In the genomic region with DNA sequence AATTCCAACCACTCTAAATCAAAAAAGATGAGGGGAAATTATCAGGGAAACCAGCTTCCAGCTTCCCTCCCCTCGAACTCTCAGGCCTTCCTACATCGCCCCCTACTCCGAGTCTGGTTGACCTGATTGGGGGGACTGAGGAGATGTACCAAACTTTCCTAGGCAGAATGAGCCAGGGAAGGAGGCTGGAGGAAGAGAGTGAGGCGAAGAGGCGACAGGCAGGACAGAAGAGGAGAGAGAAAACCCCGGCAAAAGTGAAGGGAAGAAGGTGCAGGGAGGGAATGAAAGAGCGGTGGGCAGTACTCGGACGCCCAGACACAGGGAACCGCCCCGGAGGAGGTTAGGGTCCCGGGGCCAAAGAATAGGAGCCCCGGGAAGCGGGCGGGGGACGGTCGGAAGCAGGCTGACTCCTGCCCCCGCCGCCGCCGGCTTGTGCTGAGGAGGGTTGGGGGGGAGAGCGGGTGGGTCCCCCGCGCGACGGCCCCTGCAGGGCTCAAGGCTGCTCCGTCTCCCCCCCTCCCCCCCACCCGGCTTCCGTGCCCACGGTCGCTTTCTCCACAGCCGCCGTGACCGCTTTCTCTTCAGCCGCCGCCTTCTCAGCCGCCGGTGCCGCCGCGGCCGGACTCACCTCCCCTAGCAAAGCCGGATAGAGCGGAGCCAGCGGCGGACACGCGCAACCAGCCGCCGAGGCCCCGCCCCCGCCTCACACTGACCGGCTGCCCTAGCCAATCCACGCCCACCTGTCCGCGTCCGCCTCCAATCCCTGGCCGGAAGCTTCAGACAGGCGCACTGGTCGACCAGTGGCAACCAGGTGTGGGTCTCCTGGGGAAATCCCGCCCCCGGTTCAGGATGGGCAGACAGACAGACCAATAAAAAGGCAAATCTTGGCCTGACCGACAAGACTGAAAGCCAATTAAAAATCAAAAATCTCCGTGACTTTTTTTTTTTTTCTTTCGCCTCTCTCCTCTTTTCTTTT, we compare ENCODE assay signal across 8 mouse cellular contexts. TPM values are rescaled to one million over a fixed set of nuclear protein-coding genes. Genes with fewer than 3 reads are reported as not detected.
DNase-seq lines count a peak whose midpoint lies in the region; ATAC-seq and TF ChIP-seq lines count a peak whose summit lies in the region.

A gene (minus strand): TSS at position 597 of the 976 bp plus-strand sequence.

- peak within 1 kb of the TSS; percentile 78 for H3K27ac ChIP-seq in MEL (ENCODE audit: control insufficient read depth, low read depth, low read length)
- H3K27ac ChIP-seq in cerebellum, adult 2 months (ENCODE audit: insufficient read depth, low read length) = no peak within 1 kb of the TSS
- peak within 1 kb of the TSS; percentile 82 for H3K27ac ChIP-seq in forebrain, postnatal 0 days (ENCODE audit: low read depth, low read length)
- peak within 1 kb of the TSS; percentile 88 for H3K27ac ChIP-seq in lung, embryonic 15.5 days

- H3K79me2 ChIP-seq in MEL (ENCODE audit: control insufficient read depth, insufficient read depth, low read length, poor library complexity) = peaks cover 31% of the 10 kb centered on the region

- H3K4me1 ChIP-seq in MEL (ENCODE audit: control insufficient read depth in 1 of 2, insufficient read depth in 2 of 2, low read length in 2 of 2) = peaks cover under 1 to 21% of the 10 kb centered on the region in 2 experiments
- no peaks in the 10 kb centered on the region for H3K4me1 ChIP-seq in cerebellum, adult 2 months (ENCODE audit: control insufficient read depth, insufficient read depth, low read length)
- H3K4me1 ChIP-seq in forebrain, postnatal 0 days (ENCODE audit: insufficient read depth) = peaks cover 22% of the 10 kb centered on the region
- H3K4me1 ChIP-seq in lung, embryonic 15.5 days = peaks cover 28% of the 10 kb centered on the region

- under 1% methylated on average over 64 of the region's 65 CpGs for WGBS in cerebellum, adult 2 months
- 1% methylated on average over 42 of the region's 65 CpGs for WGBS in forebrain, postnatal 0 days
- WGBS in lung, embryonic 15.5 days = 0% methylated on average over 55 of the region's 65 CpGs

- H3K9ac ChIP-seq in MEL (ENCODE audit: control insufficient read depth, low read depth, low read length, poor library complexity, severe bottlenecking) = peak within 1 kb of the TSS; percentile 91
- H3K9ac ChIP-seq in forebrain, postnatal 0 days = peak within 1 kb of the TSS; percentile 76
- H3K9ac ChIP-seq in lung, embryonic 15.5 days = peak within 1 kb of the TSS; percentile 89

- peak; percentile 97 for ATAC-seq in forebrain, postnatal 0 days
- ATAC-seq in lung, embryonic 15.5 days (ENCODE audit: borderline replicate concordance, extremely low read depth, low FRiP score, low TSS enrichment) = peak; percentile 100

- TF ChIP-seq EP300 in MEL (IDR thresholded peaks at IDR 0.05; ENCODE audit: low read depth in 1 of 2, low read length in 2 of 2) = no peak; a peak in 1 of 4 replicates

- no peaks in the 10 kb centered on the region for H3K9me3 ChIP-seq in MEL (replicated peaks; ENCODE audit: insufficient read depth, low read length)
- no peaks in the 10 kb centered on the region for H3K9me3 ChIP-seq in forebrain, postnatal 0 days (ENCODE audit: low read length)
- H3K9me3 ChIP-seq in lung, embryonic 15.5 days = no peaks in the 10 kb centered on the region

- TF ChIP-seq RAD21 in MEL (IDR thresholded peaks at IDR 0.05; ENCODE audit: low read depth, low read length) = no peak

- peak within 1 kb of the TSS; percentile 91 to 97 for H3K4me3 ChIP-seq in MEL (ENCODE audit: control insufficient read depth in 1 of 2, insufficient read depth in 1 of 2, low read depth in 2 of 2, low read length in 2 of 2)
- peak within 1 kb of the TSS; percentile 76 for H3K4me3 ChIP-seq in cerebellum, adult 2 months (replicated peaks; ENCODE audit: insufficient read depth, low read depth, low read length)
- H3K4me3 ChIP-seq in forebrain, postnatal 0 days (ENCODE audit: low read depth, low read length) = peak within 1 kb of the TSS; percentile 69
- H3K4me3 ChIP-seq in lung, embryonic 15.5 days = peak within 1 kb of the TSS; percentile 90

- peaks cover 7 to 16% of the 10 kb centered on the region in 2 experiments for H3K27me3 ChIP-seq in MEL (ENCODE audit: control insufficient read depth in 1 of 2, insufficient read depth in 2 of 2, low read length in 2 of 2)
- H3K27me3 ChIP-seq in cerebellum, adult 2 months (ENCODE audit: control insufficient read depth, insufficient read depth, low read length) = no peaks in the 10 kb centered on the region
- H3K27me3 ChIP-seq in forebrain, postnatal 0 days (ENCODE audit: insufficient read depth, low read length) = no peaks in the 10 kb centered on the region
- H3K27me3 ChIP-seq in lung, embryonic 15.5 days = no peaks in the 10 kb centered on the region

- H3K36me3 ChIP-seq in MEL (ENCODE audit: control insufficient read depth in 1 of 2, insufficient read depth in 2 of 2, low read length in 2 of 2) = peaks cover 0 to 36% of the 10 kb centered on the region in 2 experiments; a peak in 2 of 4 replicates
- no peaks in the 10 kb centered on the region for H3K36me3 ChIP-seq in forebrain, postnatal 0 days (ENCODE audit: insufficient read depth)
- H3K36me3 ChIP-seq in lung, embryonic 15.5 days = no peaks in the 10 kb centered on the region

- peak within 1 kb of the TSS; percentile 58 for H3K4me2 ChIP-seq in forebrain, postnatal 0 days (ENCODE audit: low read depth)
- peak within 1 kb of the TSS; percentile 61 for H3K4me2 ChIP-seq in lung, embryonic 15.5 days

- peak; percentile 85 to 93; a peak in 3 of 4 replicates for TF ChIP-seq POLR2A in MEL (IDR thresholded peaks at IDR 0.05; ENCODE audit: control insufficient read depth in 1 of 2, insufficient read depth in 1 of 2, low read depth in 1 of 2, low read length in 2 of 2, poor library complexity in 1 of 2)
- peak; percentile 76 for TF ChIP-seq POLR2A in cerebellum, adult 2 months (IDR thresholded peaks at IDR 0.05; ENCODE audit: borderline replicate concordance, insufficient read depth, low read length)

- peak; percentile 100 for DNase-seq in MEL (ENCODE audit: low read depth, low spot score)
- DNase-seq in cerebellum, adult 2 months = peak; percentile 99 to 100
- peak; percentile 98 for DNase-seq in forebrain, postnatal 0 days
- DNase-seq in heart, postnatal 4 days = peak; percentile 100
- peak; percentile 99 for DNase-seq in layer of hippocampus, adult 8-10 months (ENCODE audit: low spot score in 2 of 2)
- DNase-seq in ovary, adult 18-20 months (ENCODE audit: low spot score) = peak; percentile 100
- DNase-seq in thymus, postnatal 0 days (ENCODE audit: low spot score) = peak; percentile 97

- TF ChIP-seq CTCF in MEL (IDR thresholded peaks at IDR 0.05 in 2 of 3, conservative IDR thresholded peaks at IDR 0.05 in 1 of 3; ENCODE audit: control insufficient read depth in 1 of 3, insufficient read depth in 1 of 3, low read depth in 2 of 3, low read length in 3 of 3, poor library complexity in 1 of 3, severe bottlenecking in 1 of 3) = no peak
- TF ChIP-seq CTCF in cerebellum, adult 2 months (IDR thresholded peaks at IDR 0.05; ENCODE audit: borderline replicate concordance, insufficient read depth, low read depth, low read length) = no peak
- no peak for TF ChIP-seq CTCF in forebrain, postnatal 0 days (IDR thresholded peaks at IDR 0.05; ENCODE audit: low read depth)

TF ChIP-seq in MEL, 35 proteins besides CTCF, POLR2A, EP300 and RAD21 (continues in another document):
- peak; percentile 70; the same call in 1 of the 2 replicates for TF ChIP-seq MXI1 (IDR thresholded peaks at IDR 0.05; ENCODE audit: low read depth, low read length)
- TF ChIP-seq MAX (IDR thresholded peaks at IDR 0.05; ENCODE audit: low read length) = no peak
- no peak for TF ChIP-seq MEF2A (IDR thresholded peaks at IDR 0.05; ENCODE audit: extremely low read depth, insufficient replicate concordance, low read depth, low read length, poor library complexity, severe bottlenecking)
- TF ChIP-seq UBTF (IDR thresholded peaks at IDR 0.05; ENCODE audit: borderline replicate concordance, insufficient read depth, low read depth, low read length) = peak; percentile 87; the same call in 1 of the 2 replicates
- no peak for TF ChIP-seq MYC (IDR thresholded peaks at IDR 0.05; ENCODE audit: low read depth, low read length)
- peak; percentile 92 for TF ChIP-seq CHD2 (IDR thresholded peaks at IDR 0.05; ENCODE audit: low read length)
- no peak for TF ChIP-seq RCOR1 (IDR thresholded peaks at IDR 0.05; ENCODE audit: low read depth, low read length)
- TF ChIP-seq SIN3A (IDR thresholded peaks at IDR 0.05; ENCODE audit: low read length) = peak; percentile 34; the same call in 1 of the 2 replicates
- no peak for TF ChIP-seq CHD1 (IDR thresholded peaks at IDR 0.05; ENCODE audit: low read depth, low read length)
- TF ChIP-seq MYB (IDR thresholded peaks at IDR 0.05; ENCODE audit: low read depth, low read length) = no peak
- peak; percentile 88 for TF ChIP-seq NELFE (IDR thresholded peaks at IDR 0.05; ENCODE audit: low read depth, low read length)
- TF ChIP-seq ZKSCAN1 (IDR thresholded peaks at IDR 0.05; ENCODE audit: low read depth, low read length) = no peak; the same call in 1 of the 2 replicates
- no peak for TF ChIP-seq ETS1 (IDR thresholded peaks at IDR 0.05; ENCODE audit: low read depth, low read length)
- peak; percentile 81 for TF ChIP-seq HCFC1 (IDR thresholded peaks at IDR 0.05; ENCODE audit: low read depth, low read length)
- no peak; the same call in 1 of the 2 replicates for TF ChIP-seq POLR2AphosphoS2 (IDR thresholded peaks at IDR 0.05; ENCODE audit: low read length)
- TF ChIP-seq MAZ (IDR thresholded peaks at IDR 0.05; ENCODE audit: low read depth, low read length) = peak; percentile 79; the same call in 1 of the 2 replicates
- peak; percentile 10; the same call in 1 of the 2 replicates for TF ChIP-seq SMC3 (IDR thresholded peaks at IDR 0.05; ENCODE audit: low read depth, low read length)
- no peak for TF ChIP-seq USF1 (IDR thresholded peaks at IDR 0.05; ENCODE audit: low read depth, low read length)
- TF ChIP-seq NRF1 (IDR thresholded peaks at IDR 0.05; ENCODE audit: insufficient read depth, low read depth, low read length, poor library complexity, severe bottlenecking) = peak; percentile 66
- TF ChIP-seq GABPA (IDR thresholded peaks at IDR 0.05; ENCODE audit: low read depth, low read length) = no peak

RNA-seq across cellular contexts. Expression of the gene that starts here (rescaled TPM):
- 17.9 and 20.0 TPM in 2 replicates for total RNA-seq in MEL (2012; rRNA removed)
- polyA plus RNA-seq in MEL (2012; ENCODE audit: insufficient read depth in 1 of 2, insufficient read length in 2 of 2, low read depth in 1 of 2, low replicate concordance in 2 of 2, missing spikeins in 1 of 2) = 10 to 100 TPM in 1 of 2 experiments, not detected in 1; 16.9 TPM
- 25.6 TPM in 2 replicates for polyA plus RNA-seq in cerebellum, adult 2 months (2012; rRNA removed)
- 43.1 and 43.2 TPM in 2 replicates for total RNA-seq in forebrain, postnatal 0 days (2014; rRNA removed)
- polyA plus RNA-seq in forebrain, postnatal 0 days (2015; fragmentation: Nextera tagmentation; extraction: Ambion mirVana) = 26.0 and 27.8 TPM in 2 replicates
- total RNA-seq in heart, postnatal 4 days (2021) = 10 to 100 TPM; 20.6 to 20.8 TPM
- 10 to 100 TPM; 37.1 to 48.0 (median 44.3) TPM for total RNA-seq in layer of hippocampus, adult 8-10 months (2022)
- polyA plus RNA-seq in lung, embryonic 15.5 days (2015; fragmentation: Nextera tagmentation; extraction: Ambion mirVana) = 12.0 and 14.0 TPM in 2 replicates
- 21.3 and 23.3 TPM in 2 replicates for polyA plus RNA-seq in thymus, postnatal 0 days (2015; fragmentation: Nextera tagmentation; extraction: Ambion mirVana)
